ENCODE assay signal across 14 mouse cellular contexts in the genomic region with DNA sequence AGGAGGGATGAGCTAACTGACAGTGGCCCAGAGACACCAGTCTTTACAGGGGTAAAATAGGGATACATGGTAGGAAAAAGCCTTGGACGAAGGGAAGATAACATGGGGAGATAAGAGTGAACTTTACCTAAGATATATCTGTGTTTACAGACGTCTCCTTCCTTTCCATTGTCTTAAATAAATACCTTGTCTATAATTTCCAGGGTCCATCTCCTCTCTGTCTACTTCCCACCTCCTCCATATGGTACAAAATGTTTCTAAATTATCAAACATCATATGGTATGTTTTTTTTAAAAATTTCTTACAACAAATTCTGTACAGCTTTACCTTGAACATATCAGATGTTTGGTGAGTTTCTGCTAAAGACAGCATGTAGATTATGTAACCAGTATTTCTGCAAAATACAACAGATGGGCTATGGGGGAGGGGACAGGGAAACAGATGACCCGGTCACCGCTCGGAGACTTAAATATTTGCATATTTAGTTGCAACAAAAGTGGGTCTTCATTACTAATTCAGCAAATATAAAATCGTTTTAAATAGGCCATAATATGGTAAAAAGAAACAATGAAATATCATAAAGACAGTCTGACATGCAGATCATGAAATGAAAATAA. TPM values are rescaled to one million over a fixed set of nuclear protein-coding genes. Genes with fewer than 3 reads are reported as not detected.
DNase-seq lines count a peak whose midpoint lies in the region; ATAC-seq and TF ChIP-seq lines count a peak whose summit lies in the region.
"Had no signal": no experiment of that assay in that cellular context is flagged by ENCODE, and none has a peak within 500 bp of the region (broad histone marks: within the 10 kb centered on the region; RNA-seq: fewer than 3 reads in every experiment).

No protein-coding gene starts in this region.

- H3K36me3 ChIP-seq in midbrain, postnatal 0 days (ENCODE audit: insufficient read depth, low read length): no peaks in the 10 kb centered on the region
- no peaks in the 10 kb centered on the region for H3K36me3 ChIP-seq in kidney, embryonic 14.5 days (ENCODE audit: control insufficient read depth, insufficient read depth, low read length)
- H3K36me3 ChIP-seq in heart, embryonic 12.5 days: no peaks in the 10 kb centered on the region
- H3K36me3 ChIP-seq: forebrain, embryonic 12.5 days; heart, embryonic 15.5 days; hindbrain, embryonic 15.5 days; neural tube, embryonic 15.5 days had no signal

- H3K9me3 ChIP-seq in midbrain, postnatal 0 days (ENCODE audit: low read length): no peaks in the 10 kb centered on the region
- H3K9me3 ChIP-seq in kidney, embryonic 14.5 days (ENCODE audit: control insufficient read depth, low read length): no peaks in the 10 kb centered on the region
- no peaks in the 10 kb centered on the region for H3K9me3 ChIP-seq in heart, embryonic 12.5 days (replicated peaks)
- H3K9me3 ChIP-seq: forebrain, embryonic 12.5 days; heart, embryonic 15.5 days; hindbrain, embryonic 15.5 days; neural tube, embryonic 15.5 days had no signal

- 37% methylated on average over 6 of the region's 6 CpGs for WGBS in midbrain, postnatal 0 days
- WGBS in kidney, embryonic 14.5 days: 67% methylated on average over 6 of the region's 6 CpGs
- WGBS in heart, embryonic 12.5 days: 57% methylated on average over 6 of the region's 6 CpGs

- no peak overlapping the region for H3K4me3 ChIP-seq in left cerebral cortex, adult 2 months
- no peak overlapping the region for H3K4me3 ChIP-seq in midbrain, postnatal 0 days (ENCODE audit: low read depth, low read length)
- H3K4me3 ChIP-seq in kidney, embryonic 14.5 days (ENCODE audit: low read length): no peak overlapping the region
- no peak overlapping the region for H3K4me3 ChIP-seq in heart, embryonic 12.5 days
- H3K4me3 ChIP-seq: forebrain, embryonic 12.5 days; heart, embryonic 15.5 days; hindbrain, embryonic 15.5 days had no signal

- DNase-seq in left cerebral cortex, adult 2 months (ENCODE audit: extremely low spot score in 1 of 2, low spot score in 2 of 2): no peak
- no peak for DNase-seq in left cerebral cortex, adult 8-10 months (ENCODE audit: low spot score in 2 of 2)
- peak; percentile 68 for DNase-seq in cerebellum, adult 11-12 months
- DNase-seq in cerebellum, adult 9-10 months: peak; percentile 92
- peak; percentile 44 for DNase-seq in midbrain, postnatal 0 days (ENCODE audit: low spot score)
- DNase-seq: adrenal gland, postnatal 25 days; kidney, adult 9 months; thymus, adult 18-20 months had no signal

- no peak overlapping the region for H3K9ac ChIP-seq in midbrain, postnatal 0 days (replicated peaks; ENCODE audit: low read length, poor library complexity, severe bottlenecking)
- H3K9ac ChIP-seq in kidney, embryonic 14.5 days (ENCODE audit: low read depth, low read length): no peak overlapping the region
- no peak overlapping the region for H3K9ac ChIP-seq in heart, embryonic 12.5 days
- H3K9ac ChIP-seq: forebrain, embryonic 12.5 days; heart, embryonic 15.5 days; hindbrain, embryonic 15.5 days; neural tube, embryonic 15.5 days had no signal

- intact Hi-C loops in left cerebral cortex, adult 2 months (cut with DNase I): no loop called here

- no peaks in the 10 kb centered on the region for H3K27me3 ChIP-seq in midbrain, postnatal 0 days (ENCODE audit: insufficient read depth, low read length)
- H3K27me3 ChIP-seq in kidney, embryonic 14.5 days (ENCODE audit: control insufficient read depth, insufficient read depth, low read length): no peaks in the 10 kb centered on the region
- 0 out of 2 replicates have a peak, but pooled peaks cover 3% of the 10 kb centered on the region for H3K27me3 ChIP-seq in heart, embryonic 12.5 days (replicated peaks)
- H3K27me3 ChIP-seq: forebrain, embryonic 12.5 days; heart, embryonic 15.5 days; hindbrain, embryonic 15.5 days; neural tube, embryonic 15.5 days had no signal

- peak overlapping the region; percentile 78; the same call in 1 of the 2 replicates for H3K27ac ChIP-seq in left cerebral cortex, adult 2 months
- H3K27ac ChIP-seq in midbrain, postnatal 0 days (ENCODE audit: low read depth, low read length): no peak overlapping the region
- no peak overlapping the region for H3K27ac ChIP-seq in kidney, embryonic 14.5 days (ENCODE audit: low read depth, low read length)
- no peak overlapping the region for H3K27ac ChIP-seq in heart, embryonic 12.5 days (ENCODE audit: poor library complexity, severe bottlenecking)
- H3K27ac ChIP-seq: heart, embryonic 15.5 days; neural tube, embryonic 15.5 days had no signal

- TF ChIP-seq CTCF in left cerebral cortex, adult 2 months (IDR thresholded peaks at IDR 0.05): no peak
- TF ChIP-seq CTCF in midbrain, postnatal 0 days (IDR thresholded peaks at IDR 0.05): no peak

- no peak for ATAC-seq in midbrain, postnatal 0 days (ENCODE audit: low FRiP score)
- no peak for ATAC-seq in kidney, embryonic 14.5 days (ENCODE audit: low FRiP score, low TSS enrichment)
- ATAC-seq in heart, embryonic 12.5 days (ENCODE audit: insufficient number of reproducible peaks, low FRiP score): no peak

- no peak overlapping the region for H3K4me2 ChIP-seq in midbrain, postnatal 0 days (ENCODE audit: low read depth, low read length, poor library complexity, severe bottlenecking)
- no peak overlapping the region for H3K4me2 ChIP-seq in kidney, embryonic 14.5 days (replicated peaks; ENCODE audit: low read depth, low read length)
- no peak overlapping the region for H3K4me2 ChIP-seq in heart, embryonic 12.5 days
- H3K4me2 ChIP-seq: forebrain, embryonic 12.5 days; heart, embryonic 15.5 days had no signal

- peaks cover 17% of the 10 kb centered on the region; the same call in 1 of the 2 replicates for H3K4me1 ChIP-seq in midbrain, postnatal 0 days (ENCODE audit: insufficient read depth, low read length)
- peaks cover 7% of the 10 kb centered on the region; the same call in 1 of the 2 replicates for H3K4me1 ChIP-seq in kidney, embryonic 14.5 days (ENCODE audit: control insufficient read depth, insufficient read depth, low read length)
- H3K4me1 ChIP-seq in heart, embryonic 12.5 days (replicated peaks): 0 out of 2 replicates have a peak, but pooled peaks cover 6% of the 10 kb centered on the region

RNA-seq across cellular contexts. Expression of a gene that starts 12.0 kb away (rescaled TPM):
- 100 to 1,000 TPM; 278 to 282 TPM for total RNA-seq in left cerebral cortex, adult 2 months (2021)
- 100 to 1,000 TPM; 218 to 244 (median 229) TPM for total RNA-seq in left cerebral cortex, adult 8-10 months (2022)
- 188 and 214 TPM in 2 replicates for total RNA-seq in midbrain, postnatal 0 days (2014; rRNA removed)
- 38.6 and 46.2 TPM in 2 replicates for polyA plus RNA-seq in midbrain, postnatal 0 days (2015; fragmentation: Nextera tagmentation; extraction: Ambion mirVana)
- 5.5 and 5.9 TPM in 2 replicates for polyA plus RNA-seq in kidney, embryonic 14.5 days (2014; fragmentation: Nextera tagmentation; extraction: Ambion mirVana)
- 1.9 and 3.2 TPM in 2 replicates for polyA plus RNA-seq in heart, embryonic 12.5 days (2016; fragmentation: Nextera tagmentation; extraction: Ambion mirVana)

RNA-seq across cellular contexts. Expression of a gene that starts 38.9 kb away (rescaled TPM):
- total RNA-seq in left cerebral cortex, adult 2 months (2021): under 1 TPM in 1 of 2 experiments, not detected in 1; 0.48 TPM
- total RNA-seq in left cerebral cortex, adult 8-10 months (2022): under 1 TPM in 2 of 4 experiments, not detected in 2; 0.41 to 0.84 TPM
- total RNA-seq in midbrain, postnatal 0 days (2014; rRNA removed): not detected in 2 replicates
- 0.27 TPM in 1 of 2 replicates, not detected in the other for polyA plus RNA-seq in midbrain, postnatal 0 days (2015; fragmentation: Nextera tagmentation; extraction: Ambion mirVana)
- polyA plus RNA-seq in kidney, embryonic 14.5 days (2014; fragmentation: Nextera tagmentation; extraction: Ambion mirVana): 2.4 and 4.9 TPM in 2 replicates
- 8.0 and 10.0 TPM in 2 replicates for polyA plus RNA-seq in heart, embryonic 12.5 days (2016; fragmentation: Nextera tagmentation; extraction: Ambion mirVana)

RNA-seq across cellular contexts. Expression of a gene that starts 56.1 kb away (rescaled TPM):
- 1 to 10 TPM; 4.5 to 5.3 TPM for total RNA-seq in left cerebral cortex, adult 2 months (2021)
- total RNA-seq in left cerebral cortex, adult 8-10 months (2022): 1 to 10 TPM; 3.7 to 6.4 (median 5.3) TPM
- 15.5 and 16.6 TPM in 2 replicates for total RNA-seq in midbrain, postnatal 0 days (2014; rRNA removed)
- polyA plus RNA-seq in midbrain, postnatal 0 days (2015; fragmentation: Nextera tagmentation; extraction: Ambion mirVana): 17.1 and 19.5 TPM in 2 replicates
- 27.0 and 34.2 TPM in 2 replicates for polyA plus RNA-seq in kidney, embryonic 14.5 days (2014; fragmentation: Nextera tagmentation; extraction: Ambion mirVana)
- 12.1 and 12.9 TPM in 2 replicates for polyA plus RNA-seq in heart, embryonic 12.5 days (2016; fragmentation: Nextera tagmentation; extraction: Ambion mirVana)

Comparison
In these comparisons a context has a peak if more than half of its experiments do, and no peak if none do; other contexts are left out.
1. DNase-seq: peak in cerebellum, adult 11-12 months (single experiment), cerebellum, adult 9-10 months (single experiment) and midbrain, postnatal 0 days (single experiment); none in left cerebral cortex, adult 2 months (0 of 2) and left cerebral cortex, adult 8-10 months (0 of 2).